Mouse (Mus musculus): ENCODE measurements around the gene Dad1. TPM values are rescaled to one million over a fixed set of nuclear protein-coding genes. Genes with fewer than 3 reads are reported as not detected.

Gene Dad1
- polyA plus RNA-seq, 1 experiment from 2014 or later = 340 TPM

GRCm38 (mm10) chr14:54203776-54204175, 50.1 kb downstream of the Dad1 start:
- H3K27ac ChIP-seq = no peak overlapping the region
- no peaks in the 10 kb centered on the region for H3K27me3 ChIP-seq
- no peak overlapping the region for H3K4me3 ChIP-seq
- no peak for ATAC-seq (ENCODE audit: insufficient number of reproducible peaks, insufficient read depth, low FRiP score, low TSS enrichment, low read depth)
- no peaks in the 10 kb centered on the region for H3K9me3 ChIP-seq
- no peak overlapping the region for H3K4me2 ChIP-seq
- WGBS = 86% methylated on average over 10 of the region's 10 CpGs
- no peaks in the 10 kb centered on the region for H3K36me3 ChIP-seq
- H3K9ac ChIP-seq = no peak overlapping the region
- H3K4me1 ChIP-seq = no peaks in the 10 kb centered on the region

- Histone ChIP-seq H3K4me1 (no peaks in the 10 kb centered on the region), H3K4me3 (no peak overlapping the region), H3K9ac (no peak overlapping the region), H3K4me2 (no peak overlapping the region), H3K27me3 (no peaks in the 10 kb centered on the region), H3K9me3 (no peaks in the 10 kb centered on the region), H3K27ac (no peak overlapping the region), H3K36me3 (no peaks in the 10 kb centered on the region)
- ATAC-seq (ENCODE audit: insufficient number of reproducible peaks, insufficient read depth, low FRiP score, low TSS enrichment, low read depth) = no peak
- 86% methylated on average over 6 of the region's 6 CpGs for WGBS
Observed at GRCm38 (mm10) chr14:54203207-54203606, 50.7 kb downstream of the Dad1 start.

GRCm38 (mm10) chr14:54200363-54200762, 53.5 kb downstream of the Dad1 start:
- Histone ChIP-seq H3K36me3 (no peaks in the 10 kb centered on the region), H3K4me3 (no peak overlapping the region), H3K27ac (no peak overlapping the region), H3K27me3 (no peaks in the 10 kb centered on the region), H3K9me3 (no peaks in the 10 kb centered on the region), H3K4me2 (no peak overlapping the region), H3K9ac (no peak overlapping the region), H3K4me1 (no peaks in the 10 kb centered on the region)
- ATAC-seq (ENCODE audit: insufficient number of reproducible peaks, insufficient read depth, low FRiP score, low TSS enrichment, low read depth) = no peak
- WGBS = 80% methylated on average over 8 of the region's 8 CpGs

- H3K4me1 ChIP-seq = 0 out of 2 replicates have a peak, but pooled peaks cover 3% of the 10 kb centered on the region
- H3K27me3 ChIP-seq = no peaks in the 10 kb centered on the region
- no peaks in the 10 kb centered on the region for H3K9me3 ChIP-seq
- no peaks in the 10 kb centered on the region for H3K36me3 ChIP-seq
- WGBS = 85% methylated on average over 8 of the region's 8 CpGs
- H3K4me2 ChIP-seq = no peak overlapping the region
- ATAC-seq (ENCODE audit: insufficient number of reproducible peaks, insufficient read depth, low FRiP score, low TSS enrichment, low read depth) = no peak
- no peak overlapping the region for H3K4me3 ChIP-seq
- no peak overlapping the region for H3K9ac ChIP-seq
- H3K27ac ChIP-seq = no peak overlapping the region
Observed at GRCm38 (mm10) chr14:54199662-54200061, 54.2 kb downstream of the Dad1 start.

GRCm38 (mm10) chr14:54197740-54198139, 56.2 kb downstream of the Dad1 start:
- Histone ChIP-seq H3K4me1 (0 out of 2 replicates have a peak, but pooled peaks cover 3% of the 10 kb centered on the region), H3K9ac (no peak overlapping the region), H3K27ac (no peak overlapping the region), H3K4me2 (no peak overlapping the region), H3K27me3 (no peaks in the 10 kb centered on the region), H3K9me3 (no peaks in the 10 kb centered on the region), H3K36me3 (no peaks in the 10 kb centered on the region), H3K4me3 (no peak overlapping the region)
- 69% methylated on average over 3 of the region's 3 CpGs for WGBS
- ATAC-seq (ENCODE audit: insufficient number of reproducible peaks, insufficient read depth, low FRiP score, low TSS enrichment, low read depth) = no peak

GRCm38 (mm10) chr14:54195838-54196423, 58.0 kb downstream of the Dad1 start:
- Histone ChIP-seq H3K4me2 (no peak overlapping the region), H3K9me3 (no peaks in the 10 kb centered on the region), H3K9ac (no peak overlapping the region), H3K27ac (no peak overlapping the region), H3K27me3 (no peaks in the 10 kb centered on the region), H3K4me1 (peaks cover 12% of the 10 kb centered on the region), H3K4me3 (no peak overlapping the region), H3K36me3 (no peaks in the 10 kb centered on the region)
- ATAC-seq (ENCODE audit: insufficient number of reproducible peaks, insufficient read depth, low FRiP score, low TSS enrichment, low read depth) = no peak
- 87% methylated on average over 6 of the region's 6 CpGs for whole genome bisulfite sequencing

- 78% methylated on average over 9 of the region's 9 CpGs for WGBS
- no peak overlapping the region for H3K4me3 ChIP-seq
- H3K9me3 ChIP-seq = no peaks in the 10 kb centered on the region
- no peak for ATAC-seq (ENCODE audit: insufficient number of reproducible peaks, insufficient read depth, low FRiP score, low TSS enrichment, low read depth)
- H3K4me1 ChIP-seq = peaks cover 12% of the 10 kb centered on the region
- no peaks in the 10 kb centered on the region for H3K36me3 ChIP-seq
- no peak overlapping the region for H3K4me2 ChIP-seq
- H3K9ac ChIP-seq = no peak overlapping the region
- H3K27me3 ChIP-seq = no peaks in the 10 kb centered on the region
- H3K27ac ChIP-seq = no peak overlapping the region
Observed at GRCm38 (mm10) chr14:54193354-54194133, 60.4 kb downstream of the Dad1 start.

GRCm38 (mm10) chr14:54192462-54192847, 61.4 kb downstream of the Dad1 start:
- Histone ChIP-seq H3K4me3 (no peak overlapping the region), H3K27ac (no peak overlapping the region), H3K4me2 (no peak overlapping the region), H3K27me3 (no peaks in the 10 kb centered on the region), H3K36me3 (no peaks in the 10 kb centered on the region), H3K4me1 (peaks cover 12% of the 10 kb centered on the region), H3K9me3 (no peaks in the 10 kb centered on the region), H3K9ac (no peak overlapping the region)
- no peak for ATAC-seq (ENCODE audit: insufficient number of reproducible peaks, insufficient read depth, low FRiP score, low TSS enrichment, low read depth)
- 52% methylated on average over 3 of the region's 3 CpGs for WGBS

- no peaks in the 10 kb centered on the region for H3K27me3 ChIP-seq
- no peaks in the 10 kb centered on the region for H3K36me3 ChIP-seq
- H3K9ac ChIP-seq = no peak overlapping the region
- 61% methylated on average over 18 of the region's 18 CpGs for WGBS
- no peak overlapping the region for H3K4me2 ChIP-seq
- peaks cover 12% of the 10 kb centered on the region for H3K4me1 ChIP-seq
- ATAC-seq (ENCODE audit: insufficient number of reproducible peaks, insufficient read depth, low FRiP score, low TSS enrichment, low read depth) = no peak
- no peak overlapping the region for H3K4me3 ChIP-seq
- no peak overlapping the region for H3K27ac ChIP-seq
- H3K9me3 ChIP-seq = no peaks in the 10 kb centered on the region
Observed at GRCm38 (mm10) chr14:54191594-54192461, 62.1 kb downstream of the Dad1 start.

- Histone ChIP-seq H3K9ac (no peak overlapping the region), H3K36me3 (no peaks in the 10 kb centered on the region), H3K27ac (no peak overlapping the region), H3K27me3 (no peaks in the 10 kb centered on the region), H3K9me3 (no peaks in the 10 kb centered on the region), H3K4me2 (no peak overlapping the region), H3K4me1 (peaks cover 12% of the 10 kb centered on the region), H3K4me3 (no peak overlapping the region)
- ATAC-seq (ENCODE audit: insufficient number of reproducible peaks, insufficient read depth, low FRiP score, low TSS enrichment, low read depth) = no peak
- 61% methylated on average over 4 of the region's 4 CpGs for WGBS
Observed at GRCm38 (mm10) chr14:54191026-54191390, 62.9 kb downstream of the Dad1 start.

- WGBS = 64% methylated on average over 7 of the region's 7 CpGs
Observed at GRCm38 (mm10) chr14:54190305-54191025, 63.4 kb downstream of the Dad1 start.

More at GRCm38 (mm10) chr14:54190305-54191025, 63.4 kb downstream of the Dad1 start:
- no peaks in the 10 kb centered on the region for H3K27me3 ChIP-seq
- no peaks in the 10 kb centered on the region for H3K36me3 ChIP-seq
- H3K4me3 ChIP-seq = no peak overlapping the region
- H3K4me1 ChIP-seq = peaks cover 12% of the 10 kb centered on the region
- no peak overlapping the region for H3K4me2 ChIP-seq
- H3K27ac ChIP-seq = no peak overlapping the region
- ATAC-seq (ENCODE audit: insufficient number of reproducible peaks, insufficient read depth, low FRiP score, low TSS enrichment, low read depth) = no peak
- H3K9me3 ChIP-seq = no peaks in the 10 kb centered on the region
- H3K9ac ChIP-seq = no peak overlapping the region

Measured in embryonic facial prominence, embryonic 13.5 days (tissue).